Mouse (Mus musculus) liver, embryonic 13.5 days (tissue): ENCODE results near the gene Lrp5. TPM values are rescaled to one million over a fixed set of nuclear protein-coding genes. Genes with fewer than 3 reads are reported as not detected.

Experiments used
- ATAC-seq: fragments of 200-750 bp; cut with Nextera tagmentation; 2 replicates; pipeline ENCODE4 v1.8.0; 2017; ENCODE audit warnings: low read depth, mild to moderate bottlenecking, moderate number of reproducible peaks, moderate library complexity
- DNase-seq: peaks from one replicate; pipeline ENCODE4 v3.0.0; 2022
- H3K27ac ChIP-seq: fragments of 300-500 bp; sonication (generic); 2 replicates; pipeline ENCODE4 v1.5.1; 2015; ENCODE audit warnings: moderate library complexity, mild to moderate bottlenecking, inconsistent platforms
- H3K27me3 ChIP-seq: fragments of 300-500 bp; sonication (generic); 2 replicates; pipeline ENCODE4 v1.6.1; 2015; ENCODE audit warnings: mild to moderate bottlenecking, inconsistent platforms
- H3K36me3 ChIP-seq: fragments of 300-500 bp; sonication (generic); 2 replicates; pipeline ENCODE4 v1.6.1; 2015; ENCODE audit warnings: mild to moderate bottlenecking, inconsistent platforms
- H3K4me1 ChIP-seq: fragments of 300-500 bp; sonication (generic); replicated peaks from 2 replicates; pipeline ENCODE4 v1.6.1; 2015; ENCODE audit warnings: inconsistent platforms
- H3K4me2 ChIP-seq: fragments of 300-500 bp; sonication (generic); 2 replicates; pipeline ENCODE4 v1.6.1; 2015; ENCODE audit warnings: inconsistent platforms, mild to moderate bottlenecking, moderate library complexity
- H3K4me3 ChIP-seq: fragments of 300-500 bp; sonication (generic); replicated peaks from 2 replicates; pipeline ENCODE4 v1.5.1; 2015; ENCODE audit warnings: mild to moderate bottlenecking, inconsistent platforms
- H3K9ac ChIP-seq: fragments of 300-500 bp; sonication (generic); 2 replicates; pipeline ENCODE4 v1.6.1; 2015; ENCODE audit warnings: mild to moderate bottlenecking, inconsistent platforms
- H3K9me3 ChIP-seq: fragments of 300-500 bp; sonication (generic); replicated peaks from 2 replicates; pipeline ENCODE4 v1.6.1; 2016; ENCODE audit warnings: inconsistent platforms
- WGBS: fragments of 180-500 bp; shearing (Covaris S2); methylation state at CpG from one replicate; pipeline ENCODE4 v1.1.7; 2015; ENCODE audit not compliant: insufficient replicate concordance; 5-methylcytosine and 5-hydroxymethylcytosine counted together
- polyA plus RNA-seq: library from polyadenylated mRNA; unstranded; fragments of >200 nt; fragmentation: Nextera tagmentation; extraction: Ambion mirVana; gene quantifications from 2 replicates; pipeline ENCODE4 v1.2.1, GENCODE M21; 2015

The Lrp5 gene
- polyA plus RNA-seq, 1 experiment from 2014 or later: 2.0 TPM

- H3K9me3 ChIP-seq: no peaks in the 10 kb centered on the region
- no peak overlapping the region for H3K9ac ChIP-seq
- ATAC-seq (no peak), DNase-seq (no peak)
- H3K4me3 ChIP-seq: no peak overlapping the region
- peaks cover 10% of the 10 kb centered on the region for H3K36me3 ChIP-seq
- peaks cover 36% of the 10 kb centered on the region for H3K4me1 ChIP-seq
- H3K4me2 ChIP-seq: no peak overlapping the region
- WGBS: 92% methylated on average over 1 of the region's 1 CpGs
- no peak overlapping the region for H3K27ac ChIP-seq
- no peaks in the 10 kb centered on the region for H3K27me3 ChIP-seq
Observed at GRCm38 (mm10) chr19:3550101-3550500, 136.3 kb downstream of the Lrp5 start.

- Histone ChIP-seq H3K4me2 (no peak overlapping the region), H3K27me3 (no peaks in the 10 kb centered on the region), H3K27ac (no peak overlapping the region), H3K4me3 (no peak overlapping the region), H3K4me1 (peaks cover 37% of the 10 kb centered on the region), H3K9ac (no peak overlapping the region), H3K36me3 (peaks cover 10% of the 10 kb centered on the region), H3K9me3 (no peaks in the 10 kb centered on the region)
- no peak for ATAC-seq
- DNase-seq: no peak
- WGBS: 48% methylated on average over 1 of the region's 1 CpGs
Observed at GRCm38 (mm10) chr19:3549263-3549662, 137.1 kb downstream of the Lrp5 start.

GRCm38 (mm10) chr19:3548311-3548710 lies 138.1 kb downstream of the Lrp5 start:
- Histone ChIP-seq H3K4me3 (no peak overlapping the region), H3K36me3 (peaks cover 17% of the 10 kb centered on the region), H3K9me3 (no peaks in the 10 kb centered on the region), H3K9ac (no peak overlapping the region), H3K4me2 (no peak overlapping the region), H3K4me1 (peaks cover 34% of the 10 kb centered on the region), H3K27me3 (no peaks in the 10 kb centered on the region), H3K27ac (no peak overlapping the region)
- WGBS: 91% methylated on average over 1 of the region's 1 CpGs
- ATAC-seq (no peak), DNase-seq (no peak)

GRCm38 (mm10) chr19:3544995-3545394 lies 141.4 kb downstream of the Lrp5 start:
- no peaks in the 10 kb centered on the region for H3K27me3 ChIP-seq
- H3K9me3 ChIP-seq: no peaks in the 10 kb centered on the region
- no peak for DNase-seq
- whole genome bisulfite sequencing: 85% methylated on average over 2 of the region's 2 CpGs
- H3K9ac ChIP-seq: no peak overlapping the region
- H3K4me1 ChIP-seq: peaks cover 33% of the 10 kb centered on the region
- no peak overlapping the region for H3K27ac ChIP-seq
- H3K4me3 ChIP-seq: no peak overlapping the region
- ATAC-seq: no peak
- H3K4me2 ChIP-seq: no peak overlapping the region
- peaks cover 38% of the 10 kb centered on the region for H3K36me3 ChIP-seq

GRCm38 (mm10) chr19:3542591-3542990 lies 143.8 kb downstream of the Lrp5 start:
- Histone ChIP-seq H3K9ac (no peak overlapping the region), H3K27ac (no peak overlapping the region), H3K36me3 (peaks cover 47% of the 10 kb centered on the region), H3K4me3 (no peak overlapping the region), H3K4me1 (peaks cover 50% of the 10 kb centered on the region), H3K9me3 (no peaks in the 10 kb centered on the region), H3K4me2 (no peak overlapping the region), H3K27me3 (no peaks in the 10 kb centered on the region)
- ATAC-seq (no peak), DNase-seq (no peak)
- WGBS: 90% methylated on average over 4 of the region's 4 CpGs

- Histone ChIP-seq H3K9me3 (no peaks in the 10 kb centered on the region), H3K4me2 (no peak overlapping the region), H3K27me3 (no peaks in the 10 kb centered on the region), H3K36me3 (peaks cover 43% of the 10 kb centered on the region), H3K9ac (no peak overlapping the region), H3K4me3 (no peak overlapping the region), H3K27ac (no peak overlapping the region), H3K4me1 (peaks cover 46% of the 10 kb centered on the region)
- ATAC-seq (peak; percentile 47), DNase-seq (no peak)
- 45% methylated on average over 5 of the region's 5 CpGs for WGBS
Observed at GRCm38 (mm10) chr19:3540997-3541396, 145.4 kb downstream of the Lrp5 start.

- 82% methylated on average over 2 of the region's 2 CpGs for WGBS
- Histone ChIP-seq H3K4me2 (no peak overlapping the region), H3K4me1 (peaks cover 41% of the 10 kb centered on the region), H3K9me3 (no peaks in the 10 kb centered on the region), H3K27ac (no peak overlapping the region), H3K4me3 (no peak overlapping the region), H3K36me3 (peaks cover 43% of the 10 kb centered on the region), H3K27me3 (no peaks in the 10 kb centered on the region), H3K9ac (no peak overlapping the region)
- ATAC-seq (no peak), DNase-seq (no peak)
Observed at GRCm38 (mm10) chr19:3540254-3540653, 146.1 kb downstream of the Lrp5 start.

GRCm38 (mm10) chr19:3539456-3539855 lies 146.9 kb downstream of the Lrp5 start:
- H3K27me3 ChIP-seq: no peaks in the 10 kb centered on the region
- peaks cover 43% of the 10 kb centered on the region for H3K36me3 ChIP-seq
- ATAC-seq: no peak
- H3K4me2 ChIP-seq: no peak overlapping the region
- DNase-seq: no peak
- 61% methylated on average over 5 of the region's 5 CpGs for WGBS
- H3K4me1 ChIP-seq: peaks cover 39% of the 10 kb centered on the region
- no peak overlapping the region for H3K4me3 ChIP-seq
- H3K9me3 ChIP-seq: no peaks in the 10 kb centered on the region
- H3K9ac ChIP-seq: no peak overlapping the region
- no peak overlapping the region for H3K27ac ChIP-seq

- H3K4me3 ChIP-seq: no peak overlapping the region
- H3K27me3 ChIP-seq: no peaks in the 10 kb centered on the region
- H3K27ac ChIP-seq: no peak overlapping the region
- DNase-seq (no peak), ATAC-seq (no peak)
- peaks cover 49% of the 10 kb centered on the region for H3K4me1 ChIP-seq
- H3K36me3 ChIP-seq: peaks cover 35% of the 10 kb centered on the region
- no peaks in the 10 kb centered on the region for H3K9me3 ChIP-seq
- no peak overlapping the region for H3K4me2 ChIP-seq
- H3K9ac ChIP-seq: no peak overlapping the region
- WGBS: 85% methylated on average over 6 of the region's 6 CpGs
Observed at GRCm38 (mm10) chr19:3537658-3538057, 148.7 kb downstream of the Lrp5 start.

- no peak for ATAC-seq
- WGBS: 76% methylated on average over 3 of the region's 3 CpGs
Observed at GRCm38 (mm10) chr19:3534945-3535344, 151.4 kb downstream of the Lrp5 start.

More at GRCm38 (mm10) chr19:3534945-3535344, 151.4 kb downstream of the Lrp5 start:
- H3K36me3 ChIP-seq: peaks cover 19% of the 10 kb centered on the region
- no peak overlapping the region for H3K27ac ChIP-seq
- no peak overlapping the region for H3K4me2 ChIP-seq
- no peaks in the 10 kb centered on the region for H3K9me3 ChIP-seq
- H3K4me3 ChIP-seq: no peak overlapping the region
- H3K27me3 ChIP-seq: no peaks in the 10 kb centered on the region
- DNase-seq: no peak
- peaks cover 39% of the 10 kb centered on the region for H3K4me1 ChIP-seq
- H3K9ac ChIP-seq: no peak overlapping the region
